Mouse (Mus musculus) fat pad, adult 2 months (tissue): ENCODE measurements around the gene Slc25a43.

Experiments used
- DNase-seq: peaks from one replicate; pipeline ENCODE4 v3.0.0-alpha.2; 2011; ENCODE audit warnings: low read depth, low spot score; ENCODE audit errors: extremely low read depth

The Slc25a43 gene

GRCm38 (mm10) chrX:36823932-36824711 is 80.7 kb downstream of the Slc25a43 start:
- DNase-seq = no peak

GRCm38 (mm10) chrX:36825032-36825431 is 81.6 kb downstream of the Slc25a43 start:
- no peak for DNase-seq
